Mouse (Mus musculus) R1 (cell line): ENCODE results near the gene Ptgir.
A peak's percentile ranks its signal among the peaks of the same experiment; 100 is the strongest.

ENCODE experiments used
- DNase-seq: peaks from one replicate; pipeline ENCODE4 v3.0.0-alpha.2; 2018; ENCODE audit warnings: low read depth, low spot score

Gene Ptgir

GRCm38 (mm10) chr7:16891641-16892351, 14.5 kb upstream of the Ptgir start, which contains the start of gene Gng8:
Gene Gng8, plus strand, starts transcription at chr7:16891786.
- peak; percentile 93 for DNase-seq

GRCm38 (mm10) chr7:16892352-16892730, 13.9 kb upstream of the Ptgir start:
- DNase-seq = no peak

- DNase-seq = no peak
Measured at GRCm38 (mm10) chr7:16893612-16894011, 12.7 kb upstream of the Ptgir start.

- no peak for DNase-seq
Measured at GRCm38 (mm10) chr7:16894279-16894678, 12.0 kb upstream of the Ptgir start.

- peak; percentile 88 for DNase-seq
Measured at GRCm38 (mm10) chr7:16895000-16895399, 11.3 kb upstream of the Ptgir start.

- no peak for DNase-seq
Measured at GRCm38 (mm10) chr7:16895511-16895910, 10.8 kb upstream of the Ptgir start.

GRCm38 (mm10) chr7:16900526-16900925, 5.8 kb upstream of the Ptgir start:
- no peak for DNase-seq

GRCm38 (mm10) chr7:16903439-16903955, 2.8 kb upstream of the Ptgir start:
- DNase-seq = no peak

- DNase-seq = no peak
Measured at GRCm38 (mm10) chr7:16904120-16904675, 2.1 kb upstream of the Ptgir start.

- no peak for DNase-seq
Measured at GRCm38 (mm10) chr7:16905491-16906021, 734 bp upstream of the Ptgir start.

- DNase-seq = no peak
Measured at GRCm38 (mm10) chr7:16906889-16907559, 734 bp downstream of the Ptgir start.

GRCm38 (mm10) chr7:16907842-16908241, 1.6 kb downstream of the Ptgir start:
- no peak for DNase-seq

- no peak for DNase-seq
Measured at GRCm38 (mm10) chr7:16908367-16908766, 2.1 kb downstream of the Ptgir start.

GRCm38 (mm10) chr7:16908859-16909258, 2.6 kb downstream of the Ptgir start:
- no peak for DNase-seq

GRCm38 (mm10) chr7:16909909-16910308, 3.6 kb downstream of the Ptgir start:
- no peak for DNase-seq

GRCm38 (mm10) chr7:16911904-16912303, 5.6 kb downstream of the Ptgir start:
- no peak for DNase-seq

GRCm38 (mm10) chr7:16912360-16912759, 6.1 kb downstream of the Ptgir start:
- no peak for DNase-seq

- peak; percentile 69 for DNase-seq
Measured at GRCm38 (mm10) chr7:16913806-16914452, 7.6 kb downstream of the Ptgir start.

- no peak for DNase-seq
Measured at GRCm38 (mm10) chr7:16914453-16915343, 8.4 kb downstream of the Ptgir start.

- DNase-seq = no peak
Measured at GRCm38 (mm10) chr7:16915461-16916340, 9.4 kb downstream of the Ptgir start.
